Mouse (Mus musculus) monocyte, adult 5-6 weeks (primary cell): ENCODE results near the gene Gp6. TPM values are rescaled to one million over a fixed set of nuclear protein-coding genes. Genes with fewer than 3 reads are reported as not detected.
"Not testable (repeated sequence)": the region's sequence is repeated elsewhere in the genome, so short reads cannot be mapped to it uniquely, and the experiment has no call there.

Source experiments
- ATAC-seq: fragments of 153-309, 156-312 bp; replicated peaks from 2 replicates; pipeline ENCODE4 v1.8.0; 2017; ENCODE audit warnings: mild to moderate bottlenecking; ENCODE audit not compliant: low TSS enrichment, insufficient number of reproducible peaks, severe bottlenecking, poor library complexity, low FRiP score
- total RNA-seq: library from RNA; stranded (forward); fragments of 200-1000, 200-491, 200-594 nt; gene quantifications from 3 replicates; pipeline ENCODE4 v1.2.3, GENCODE M21; 2017

Gene Gp6
- total RNA-seq, result 0.32 to 14.1 TPM (median 1.8 TPM) in 3 replicates

- no peak for ATAC-seq
These were observed at the start of gene Gp6 for GRCm38 (mm10) chr7:4397730-4398129. Gene Gp6 (minus strand): TSS chr7:4397744.

GRCm38 (mm10) chr7:4447138-4447537 lies 49.6 kb upstream of the Gp6 start:
- no peak for ATAC-seq

GRCm38 (mm10) chr7:4445216-4445791 lies 47.8 kb upstream of the Gp6 start, which contains the start of gene Rdh13:
Gene Rdh13 (minus strand): TSS chr7:4445649.
- peak; percentile 93 for ATAC-seq

- no peak for ATAC-seq
These were observed 43.0 kb upstream of the Gp6 start for GRCm38 (mm10) chr7:4440549-4440948.

- no peak for ATAC-seq
These were observed 40.2 kb upstream of the Gp6 start for GRCm38 (mm10) chr7:4437721-4438120.

GRCm38 (mm10) chr7:4432026-4432425 lies 34.5 kb upstream of the Gp6 start:
- ATAC-seq, result no peak

- ATAC-seq, result no peak
These were observed 34.0 kb upstream of the Gp6 start for GRCm38 (mm10) chr7:4431548-4431947.

- ATAC-seq, result no peak
These were observed 32.8 kb upstream of the Gp6 start for GRCm38 (mm10) chr7:4430246-4430844.

- ATAC-seq, result peak; percentile 95
These were observed 29.8 kb upstream of the Gp6 start for GRCm38 (mm10) chr7:4427161-4427912.

GRCm38 (mm10) chr7:4420230-4420629 lies 22.7 kb upstream of the Gp6 start:
- ATAC-seq, result no peak

GRCm38 (mm10) chr7:4419681-4420080 lies 22.1 kb upstream of the Gp6 start:
- ATAC-seq, result no peak

GRCm38 (mm10) chr7:4412406-4412805 lies 14.9 kb upstream of the Gp6 start:
- not testable (repeated sequence) for ATAC-seq

- no peak for ATAC-seq
These were observed 24.0 kb downstream of the Gp6 start for GRCm38 (mm10) chr7:4373521-4373920.

GRCm38 (mm10) chr7:4337509-4337908 lies 60.0 kb downstream of the Gp6 start, which contains the start of gene Ncr1:
Gene Ncr1 (plus strand): TSS chr7:4337724.
- ATAC-seq, result peak; percentile 82

- peak; percentile 66; the same call in 1 of the 2 replicates for ATAC-seq
These were observed 74.2 kb downstream of the Gp6 start for GRCm38 (mm10) chr7:4323301-4323700.

Other genes with a start within 250 kb of the Gp6 start
- 26.4 to 29.4 TPM (median 28.3 TPM) in 3 replicates for gene Leng9, start 247.4 kb downstream of the Gp6 start, total RNA-seq
- gene Cdc42ep5, start 232.9 kb downstream of the Gp6 start, total RNA-seq, result 2.7 TPM in 1 of 3 replicates, not detected in the others
- 52.6 to 82.8 TPM (median 69.9 TPM) in 3 replicates for gene Lilra5, start 160.0 kb downstream of the Gp6 start, total RNA-seq
- 398 to 1,289 TPM (median 424 TPM) in 3 replicates for gene Ncr1, start 60.0 kb downstream of the Gp6 start, total RNA-seq
- 2.8 to 5.5 TPM (median 5.2 TPM) in 3 replicates for gene Rdh13, start 47.9 kb upstream of the Gp6 start, total RNA-seq
- gene Eps8l1, start 62.9 kb upstream of the Gp6 start, total RNA-seq, result 15.0 to 52.1 TPM (median 27.4 TPM) in 3 replicates
- 272 to 296 TPM (median 283 TPM) in 3 replicates for gene Ppp1r12c, start 103.9 kb upstream of the Gp6 start, total RNA-seq
- not detected in 3 replicates for gene Tnnt1, start 118.6 kb upstream of the Gp6 start, total RNA-seq
- 6.1 to 6.3 TPM in 2 of 3 replicates, not detected in the other for gene Tnni3, start 126.5 kb upstream of the Gp6 start, total RNA-seq
- 0.85 to 2.0 TPM (median 1.8 TPM) in 3 replicates for gene Dnaaf3, start 134.7 kb upstream of the Gp6 start, total RNA-seq
- not detected in 3 replicates for gene Syt5, start 149.8 kb upstream of the Gp6 start, total RNA-seq
- 0.39 TPM in 1 of 3 replicates, not detected in the others for gene Ptprh, start 206.3 kb upstream of the Gp6 start, total RNA-seq
- 18.1 to 27.9 TPM (median 21.7 TPM) in 3 replicates for gene Tmem86b, start 233.7 kb upstream of the Gp6 start, total RNA-seq